Mouse (Mus musculus): ENCODE measurements around the gene Fblim1. TPM values are rescaled to one million over a fixed set of nuclear protein-coding genes. Genes with fewer than 3 reads are reported as not detected.

Fblim1 gene
- polyA plus RNA-seq, 1 experiment from 2014 or later, result 34.2 TPM

- H3K36me3 ChIP-seq (ENCODE audit: control insufficient read depth, insufficient read depth, low read length), result no peaks in the 10 kb centered on the region
- H3K27me3 ChIP-seq (ENCODE audit: control insufficient read depth, insufficient read depth, low read length), result no peaks in the 10 kb centered on the region
- no peak overlapping the region for H3K27ac ChIP-seq (replicated peaks; ENCODE audit: low read depth, low read length)
- no peak overlapping the region for H3K9ac ChIP-seq (replicated peaks; ENCODE audit: low read length)
- DNase-seq (no peak), ATAC-seq (ENCODE audit: low FRiP score, low TSS enrichment) (no peak)
- whole genome bisulfite sequencing, result 77% methylated on average over 6 of the region's 6 CpGs
- no peak overlapping the region for H3K4me2 ChIP-seq (ENCODE audit: low read length)
- H3K4me3 ChIP-seq (replicated peaks; ENCODE audit: low read depth, low read length), result no peak overlapping the region
- H3K9me3 ChIP-seq (ENCODE audit: control insufficient read depth, low read length), result no peaks in the 10 kb centered on the region
- peaks cover 5% of the 10 kb centered on the region; the same call in 1 of the 2 replicates for H3K4me1 ChIP-seq (ENCODE audit: control insufficient read depth, insufficient read depth, low read length)
Observed at GRCm38 (mm10) chr4:141616811-141617210, 10.9 kb upstream of the Fblim1 start.

GRCm38 (mm10) chr4:141614946-141615345, 9.1 kb upstream of the Fblim1 start:
- H3K36me3 ChIP-seq (ENCODE audit: control insufficient read depth, insufficient read depth, low read length), result no peaks in the 10 kb centered on the region
- ATAC-seq (ENCODE audit: low FRiP score, low TSS enrichment), result no peak
- H3K4me1 ChIP-seq (ENCODE audit: control insufficient read depth, insufficient read depth, low read length), result peaks cover 5% of the 10 kb centered on the region; the same call in 1 of the 2 replicates
- H3K4me2 ChIP-seq (ENCODE audit: low read length), result no peak overlapping the region
- WGBS, result 83% methylated on average over 14 of the region's 14 CpGs
- H3K9me3 ChIP-seq (ENCODE audit: control insufficient read depth, low read length), result no peaks in the 10 kb centered on the region
- no peaks in the 10 kb centered on the region for H3K27me3 ChIP-seq (ENCODE audit: control insufficient read depth, insufficient read depth, low read length)
- H3K9ac ChIP-seq (replicated peaks; ENCODE audit: low read length), result no peak overlapping the region
- no peak overlapping the region for H3K27ac ChIP-seq (replicated peaks; ENCODE audit: low read depth, low read length)
- no peak overlapping the region for H3K4me3 ChIP-seq (replicated peaks; ENCODE audit: low read depth, low read length)
- no peak for DNase-seq

- DNase-seq (no peak), ATAC-seq (ENCODE audit: low FRiP score, low TSS enrichment) (no peak)
- H3K4me2 ChIP-seq (ENCODE audit: low read length), result no peak overlapping the region
- H3K4me3 ChIP-seq (replicated peaks; ENCODE audit: low read depth, low read length), result no peak overlapping the region
- H3K9ac ChIP-seq (replicated peaks; ENCODE audit: low read length), result no peak overlapping the region
- H3K4me1 ChIP-seq (ENCODE audit: control insufficient read depth, insufficient read depth, low read length), result no peaks in the 10 kb centered on the region
- H3K27me3 ChIP-seq (ENCODE audit: control insufficient read depth, insufficient read depth, low read length), result no peaks in the 10 kb centered on the region
- no peaks in the 10 kb centered on the region for H3K36me3 ChIP-seq (ENCODE audit: control insufficient read depth, insufficient read depth, low read length)
- no peaks in the 10 kb centered on the region for H3K9me3 ChIP-seq (ENCODE audit: control insufficient read depth, low read length)
- H3K27ac ChIP-seq (replicated peaks; ENCODE audit: low read depth, low read length), result no peak overlapping the region
- 87% methylated on average over 6 of the region's 6 CpGs for WGBS
Observed at GRCm38 (mm10) chr4:141609538-141609937, 3.6 kb upstream of the Fblim1 start.

GRCm38 (mm10) chr4:141605421-141605820, 475 bp downstream of the Fblim1 start:
- DNase-seq, result no peak
- Histone ChIP-seq H3K9me3 (ENCODE audit: control insufficient read depth, low read length) (no peaks in the 10 kb centered on the region), H3K4me3 (replicated peaks; ENCODE audit: low read depth, low read length) (no peak overlapping the region), H3K27ac (replicated peaks; ENCODE audit: low read depth, low read length) (no peak overlapping the region), H3K9ac (replicated peaks; ENCODE audit: low read length) (no peak overlapping the region), H3K4me1 (ENCODE audit: control insufficient read depth, insufficient read depth, low read length) (peaks cover under 1% of the 10 kb centered on the region; the same call in 1 of the 2 replicates), H3K4me2 (ENCODE audit: low read length) (no peak overlapping the region), H3K36me3 (ENCODE audit: control insufficient read depth, insufficient read depth, low read length) (no peaks in the 10 kb centered on the region), H3K27me3 (ENCODE audit: control insufficient read depth, insufficient read depth, low read length) (no peaks in the 10 kb centered on the region)
- WGBS, result 91% methylated on average over 5 of the region's 5 CpGs
- ATAC-seq (ENCODE audit: low FRiP score, low TSS enrichment), result no peak

DNA sequence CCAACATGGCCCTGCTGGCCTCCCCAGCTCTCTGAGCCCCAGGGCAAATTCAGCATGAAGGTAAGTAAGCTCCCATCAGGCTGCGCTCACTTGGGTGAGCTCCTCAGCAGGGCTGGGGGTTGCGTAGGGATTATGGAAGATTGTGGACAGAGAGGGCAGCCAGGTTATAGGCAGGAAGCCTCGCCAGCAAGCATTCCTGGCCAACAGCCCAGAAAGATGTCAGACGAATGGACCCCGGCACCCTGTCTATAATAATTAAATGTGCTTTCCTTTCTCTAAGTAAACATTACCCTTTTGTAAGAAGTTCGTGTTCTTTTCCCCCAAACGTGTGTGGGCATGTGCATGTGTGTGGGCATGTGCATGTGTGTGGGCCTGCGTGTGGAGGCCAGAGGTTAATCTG, 1.4 kb downstream of the Fblim1 start:
- Histone ChIP-seq H3K4me2 (ENCODE audit: low read length) (no peak overlapping the region), H3K9me3 (ENCODE audit: control insufficient read depth, low read length) (no peaks in the 10 kb centered on the region), H3K27me3 (ENCODE audit: control insufficient read depth, insufficient read depth, low read length) (no peaks in the 10 kb centered on the region), H3K4me3 (replicated peaks; ENCODE audit: low read depth, low read length) (no peak overlapping the region), H3K9ac (replicated peaks; ENCODE audit: low read length) (no peak overlapping the region), H3K27ac (replicated peaks; ENCODE audit: low read depth, low read length) (no peak overlapping the region), H3K36me3 (ENCODE audit: control insufficient read depth, insufficient read depth, low read length) (no peaks in the 10 kb centered on the region), H3K4me1 (ENCODE audit: control insufficient read depth, insufficient read depth, low read length) (peaks cover 8% of the 10 kb centered on the region)
- ATAC-seq (ENCODE audit: low FRiP score, low TSS enrichment), result no peak
- 72% methylated on average over 8 of the region's 8 CpGs for WGBS
- no peak for DNase-seq

- no peak for ATAC-seq (ENCODE audit: low FRiP score, low TSS enrichment)
- Histone ChIP-seq H3K4me1 (ENCODE audit: control insufficient read depth, insufficient read depth, low read length) (peaks cover 12% of the 10 kb centered on the region), H3K36me3 (ENCODE audit: control insufficient read depth, insufficient read depth, low read length) (no peaks in the 10 kb centered on the region), H3K9me3 (ENCODE audit: control insufficient read depth, low read length) (no peaks in the 10 kb centered on the region), H3K9ac (replicated peaks; ENCODE audit: low read length) (no peak overlapping the region), H3K4me2 (ENCODE audit: low read length) (no peak overlapping the region), H3K4me3 (replicated peaks; ENCODE audit: low read depth, low read length) (no peak overlapping the region), H3K27ac (replicated peaks; ENCODE audit: low read depth, low read length) (no peak overlapping the region), H3K27me3 (ENCODE audit: control insufficient read depth, insufficient read depth, low read length) (no peaks in the 10 kb centered on the region)
- 73% methylated on average over 4 of the region's 4 CpGs for WGBS
- DNase-seq, result no peak
Observed at GRCm38 (mm10) chr4:141603921-141604320, 2.0 kb downstream of the Fblim1 start.

DNA sequence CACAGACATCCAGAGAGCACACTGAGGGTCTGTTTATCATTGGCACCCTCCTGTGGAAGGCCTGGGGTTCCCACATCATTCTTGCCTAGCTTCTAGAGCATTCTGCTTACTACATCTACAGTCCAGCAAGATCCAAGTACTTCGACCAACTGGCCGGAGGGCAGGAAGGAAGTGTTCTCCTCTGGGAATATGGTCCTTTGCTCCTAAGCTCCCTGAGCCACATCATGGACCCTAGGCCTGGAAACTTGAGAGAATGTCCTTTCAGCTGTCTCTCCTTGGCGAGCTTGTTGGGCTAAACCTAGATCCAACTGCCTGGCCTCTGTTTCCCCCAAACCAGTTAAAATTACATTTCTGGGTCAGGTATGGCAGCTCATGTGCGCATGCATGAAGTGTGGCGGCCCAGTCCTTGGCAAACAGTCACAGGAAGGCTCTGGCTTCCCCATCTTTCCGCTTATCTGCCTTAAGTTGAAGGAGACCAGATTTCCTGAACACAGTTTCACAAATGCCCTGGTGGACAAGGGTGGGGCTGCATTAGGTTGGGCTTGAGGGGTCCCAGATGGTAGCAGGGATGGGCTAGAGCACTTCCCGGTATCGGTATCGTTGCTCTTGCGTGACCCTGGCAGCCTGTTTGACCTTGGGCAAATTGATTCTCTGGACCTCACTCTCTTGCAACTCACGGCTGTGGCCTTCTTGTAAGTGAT, 3.2 kb downstream of the Fblim1 start:
- no peak overlapping the region for H3K4me2 ChIP-seq (ENCODE audit: low read length)
- H3K36me3 ChIP-seq (ENCODE audit: control insufficient read depth, insufficient read depth, low read length), result no peaks in the 10 kb centered on the region
- H3K9ac ChIP-seq (replicated peaks; ENCODE audit: low read length), result no peak overlapping the region
- 85% methylated on average over 11 of the region's 11 CpGs for WGBS
- H3K9me3 ChIP-seq (ENCODE audit: control insufficient read depth, low read length), result no peaks in the 10 kb centered on the region
- H3K27ac ChIP-seq (replicated peaks; ENCODE audit: low read depth, low read length), result no peak overlapping the region
- H3K27me3 ChIP-seq (ENCODE audit: control insufficient read depth, insufficient read depth, low read length), result no peaks in the 10 kb centered on the region
- DNase-seq (no peak), ATAC-seq (ENCODE audit: low FRiP score, low TSS enrichment) (no peak)
- H3K4me3 ChIP-seq (replicated peaks; ENCODE audit: low read depth, low read length), result no peak overlapping the region
- peaks cover 19% of the 10 kb centered on the region for H3K4me1 ChIP-seq (ENCODE audit: control insufficient read depth, insufficient read depth, low read length)

- DNase-seq, result no peak
- no peaks in the 10 kb centered on the region for H3K27me3 ChIP-seq (ENCODE audit: control insufficient read depth, insufficient read depth, low read length)
- 74% methylated on average over 12 of the region's 12 CpGs for WGBS
- no peak overlapping the region for H3K4me3 ChIP-seq (replicated peaks; ENCODE audit: low read depth, low read length)
- no peaks in the 10 kb centered on the region for H3K9me3 ChIP-seq (ENCODE audit: control insufficient read depth, low read length)
- no peak overlapping the region for H3K4me2 ChIP-seq (ENCODE audit: low read length)
- H3K36me3 ChIP-seq (ENCODE audit: control insufficient read depth, insufficient read depth, low read length), result no peaks in the 10 kb centered on the region
- H3K27ac ChIP-seq (replicated peaks; ENCODE audit: low read depth, low read length), result no peak overlapping the region
- H3K4me1 ChIP-seq (ENCODE audit: control insufficient read depth, insufficient read depth, low read length), result peaks cover 19% of the 10 kb centered on the region
- no peak overlapping the region for H3K9ac ChIP-seq (replicated peaks; ENCODE audit: low read length)
- ATAC-seq (ENCODE audit: low FRiP score, low TSS enrichment), result no peak
Observed at GRCm38 (mm10) chr4:141601148-141601862, 4.6 kb downstream of the Fblim1 start.

DNA sequence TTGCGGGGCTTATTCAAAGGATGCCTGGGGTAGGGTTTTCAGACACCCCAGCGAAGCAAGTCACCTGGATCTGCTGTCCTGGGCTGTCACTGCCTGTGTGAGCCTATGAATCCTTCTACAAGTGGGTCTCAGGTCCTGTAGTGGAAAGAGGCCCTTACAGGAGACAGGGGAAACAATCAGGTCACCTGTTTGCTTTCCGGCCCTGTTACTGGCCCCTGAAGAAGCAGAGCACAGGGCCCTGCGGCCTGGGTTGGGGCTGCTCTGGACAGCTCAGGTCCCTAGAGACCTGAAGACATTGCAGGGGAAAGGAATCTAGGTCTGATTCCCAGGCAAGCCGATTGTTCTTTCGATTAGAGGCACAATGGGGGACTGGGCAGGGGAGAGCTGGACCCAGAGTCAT, 5.5 kb downstream of the Fblim1 start:
- 25% methylated on average over 6 of the region's 6 CpGs for WGBS
- no peak overlapping the region for H3K9ac ChIP-seq (replicated peaks; ENCODE audit: low read length)
- DNase-seq (no peak), ATAC-seq (ENCODE audit: low FRiP score, low TSS enrichment) (no peak)
- peak overlapping the region; percentile 89 for H3K4me2 ChIP-seq (ENCODE audit: low read length)
- H3K4me1 ChIP-seq (ENCODE audit: control insufficient read depth, insufficient read depth, low read length), result peaks cover 19% of the 10 kb centered on the region
- H3K27ac ChIP-seq (replicated peaks; ENCODE audit: low read depth, low read length), result no peak overlapping the region
- peak overlapping the region; percentile 56; the same call in 1 of the 2 replicates for H3K4me3 ChIP-seq (replicated peaks; ENCODE audit: low read depth, low read length)
- no peaks in the 10 kb centered on the region for H3K27me3 ChIP-seq (ENCODE audit: control insufficient read depth, insufficient read depth, low read length)
- no peaks in the 10 kb centered on the region for H3K9me3 ChIP-seq (ENCODE audit: control insufficient read depth, low read length)
- H3K36me3 ChIP-seq (ENCODE audit: control insufficient read depth, insufficient read depth, low read length), result no peaks in the 10 kb centered on the region
